Mouse (Mus musculus): ENCODE measurements around the gene Cdrt4. TPM values are rescaled to one million over a fixed set of nuclear protein-coding genes. Genes with fewer than 3 reads are reported as not detected.

The Cdrt4 gene
- total and polyA plus RNA-seq, 3 experiments = not detected

- TF ChIP-seq MYB (IDR thresholded peaks at IDR 0.05; ENCODE audit: low read depth, low read length) = no peak
These were observed 41.2 kb upstream of the Cdrt4 start (continued) for GRCm38 (mm10) chr11:62909720-62910306.

GRCm38 (mm10) chr11:62911362-62911761 lies 39.6 kb upstream of the Cdrt4 start:
- H3K4me3 ChIP-seq (ENCODE audit: control insufficient read depth in 1 of 2, insufficient read depth in 1 of 2, low read depth in 2 of 2, low read length in 2 of 2) = no peak overlapping the region
- H3K27ac ChIP-seq (ENCODE audit: control insufficient read depth, low read depth, low read length) = no peak overlapping the region
- H3K79me2 ChIP-seq (ENCODE audit: control insufficient read depth, insufficient read depth, low read length, poor library complexity) = no peaks in the 10 kb centered on the region
- no peak for DNase-seq (ENCODE audit: low read depth, low spot score)
- H3K36me3 ChIP-seq (ENCODE audit: control insufficient read depth in 1 of 2, insufficient read depth in 2 of 2, low read length in 2 of 2) = 0 out of 4 replicates have a peak, but pooled peaks cover 0 to 2% of the 10 kb centered on the region in 2 experiments
- H3K9me3 ChIP-seq (replicated peaks; ENCODE audit: insufficient read depth, low read length) = no peaks in the 10 kb centered on the region
- no peaks in the 10 kb centered on the region for H3K27me3 ChIP-seq (ENCODE audit: control insufficient read depth in 1 of 2, insufficient read depth in 2 of 2, low read length in 2 of 2)
- H3K4me1 ChIP-seq (ENCODE audit: control insufficient read depth in 1 of 2, insufficient read depth in 2 of 2, low read length in 2 of 2) = no peaks in the 10 kb centered on the region
- TF ChIP-seq ZKSCAN1 (IDR thresholded peaks at IDR 0.05; ENCODE audit: low read depth, low read length) (no peak), GABPA (IDR thresholded peaks at IDR 0.05; ENCODE audit: low read depth, low read length) (no peak), ZNF384 (IDR thresholded peaks at IDR 0.05; ENCODE audit: low read depth, low read length) (no peak), MAFK (IDR thresholded peaks at IDR 0.05; ENCODE audit: borderline replicate concordance, low read depth, low read length) (no peak), ZMIZ1 (IDR thresholded peaks at IDR 0.05; ENCODE audit: low read depth, low read length) (no peak), CHD2 (IDR thresholded peaks at IDR 0.05; ENCODE audit: low read length) (no peak), UBTF (IDR thresholded peaks at IDR 0.05; ENCODE audit: borderline replicate concordance, insufficient read depth, low read depth, low read length) (no peak), E2F4 (IDR thresholded peaks at IDR 0.05; ENCODE audit: borderline replicate concordance, low read depth, low read length) (no peak), EP300 (IDR thresholded peaks at IDR 0.05; ENCODE audit: low read depth in 1 of 2, low read length in 2 of 2) (no peak), USF2 (IDR thresholded peaks at IDR 0.05; ENCODE audit: borderline replicate concordance in 1 of 2, insufficient read depth in 1 of 2, low read depth in 1 of 2, low read length in 2 of 2) (no peak)
- H3K9ac ChIP-seq (ENCODE audit: control insufficient read depth, low read depth, low read length, poor library complexity, severe bottlenecking) = no peak overlapping the region

DNA sequence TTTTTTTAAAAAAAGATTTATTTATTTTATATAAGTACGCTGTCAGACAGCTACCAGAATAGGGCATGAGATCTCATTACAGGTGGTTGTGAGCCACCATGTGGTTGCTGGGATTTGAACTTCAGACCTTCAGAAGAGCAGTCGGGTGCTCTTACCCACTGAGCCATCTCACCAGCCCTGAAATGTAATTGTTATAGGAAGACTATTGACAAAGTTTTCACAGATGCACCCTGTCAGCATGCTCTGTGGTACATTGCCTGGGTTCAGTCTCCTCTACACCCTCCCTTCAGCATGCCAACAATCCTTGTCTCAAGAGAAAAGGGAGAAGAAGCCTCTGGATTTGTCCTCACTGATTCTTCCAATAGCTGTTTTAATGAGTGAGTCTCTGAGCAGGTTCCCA lies 37.9 kb upstream of the Cdrt4 start:
- H3K27ac ChIP-seq (ENCODE audit: control insufficient read depth, low read depth, low read length) = no peak overlapping the region
- no peaks in the 10 kb centered on the region for H3K9me3 ChIP-seq (replicated peaks; ENCODE audit: insufficient read depth, low read length)
- no peak overlapping the region for H3K4me3 ChIP-seq (ENCODE audit: control insufficient read depth in 1 of 2, insufficient read depth in 1 of 2, low read depth in 2 of 2, low read length in 2 of 2)
- TF ChIP-seq EP300 (IDR thresholded peaks at IDR 0.05; ENCODE audit: low read depth in 1 of 2, low read length in 2 of 2) = no peak
- no peak for TF ChIP-seq RCOR1 (IDR thresholded peaks at IDR 0.05; ENCODE audit: low read depth, low read length)
- no peak for TF ChIP-seq MYC (IDR thresholded peaks at IDR 0.05; ENCODE audit: low read depth, low read length)
- TF ChIP-seq HCFC1 (IDR thresholded peaks at IDR 0.05; ENCODE audit: low read depth, low read length) = no peak
- TF ChIP-seq E2F4 (IDR thresholded peaks at IDR 0.05; ENCODE audit: borderline replicate concordance, low read depth, low read length) = no peak
- no peak for TF ChIP-seq POLR2AphosphoS5 (IDR thresholded peaks at IDR 0.05; ENCODE audit: borderline replicate concordance, low read depth, low read length)
- TF ChIP-seq TBP (IDR thresholded peaks at IDR 0.05; ENCODE audit: low read depth, low read length) = peak; percentile 63; the same call in 1 of the 2 replicates
- no peaks in the 10 kb centered on the region for H3K27me3 ChIP-seq (ENCODE audit: control insufficient read depth in 1 of 2, insufficient read depth in 2 of 2, low read length in 2 of 2)
- no peaks in the 10 kb centered on the region for H3K4me1 ChIP-seq (ENCODE audit: control insufficient read depth in 1 of 2, insufficient read depth in 2 of 2, low read length in 2 of 2)
- H3K79me2 ChIP-seq (ENCODE audit: control insufficient read depth, insufficient read depth, low read length, poor library complexity) = no peaks in the 10 kb centered on the region
- 0 out of 4 replicates have a peak, but pooled peaks cover 0 to 2% of the 10 kb centered on the region in 2 experiments for H3K36me3 ChIP-seq (ENCODE audit: control insufficient read depth in 1 of 2, insufficient read depth in 2 of 2, low read length in 2 of 2)
- DNase-seq (ENCODE audit: low read depth, low spot score) = no peak
- H3K9ac ChIP-seq (ENCODE audit: control insufficient read depth, low read depth, low read length, poor library complexity, severe bottlenecking) = no peak overlapping the region
